Mouse (Mus musculus) adrenal gland (tissue): Measurements from ENCODE around the gene Tmem238l.

ENCODE experiments used
- intact Hi-C: fragments of 180-260 bp; cut with DNase I; formaldehyde crosslinking; loops from one replicate; pipeline ENCODE4 v1.15.1; 2025

Gene Tmem238l

DNA sequence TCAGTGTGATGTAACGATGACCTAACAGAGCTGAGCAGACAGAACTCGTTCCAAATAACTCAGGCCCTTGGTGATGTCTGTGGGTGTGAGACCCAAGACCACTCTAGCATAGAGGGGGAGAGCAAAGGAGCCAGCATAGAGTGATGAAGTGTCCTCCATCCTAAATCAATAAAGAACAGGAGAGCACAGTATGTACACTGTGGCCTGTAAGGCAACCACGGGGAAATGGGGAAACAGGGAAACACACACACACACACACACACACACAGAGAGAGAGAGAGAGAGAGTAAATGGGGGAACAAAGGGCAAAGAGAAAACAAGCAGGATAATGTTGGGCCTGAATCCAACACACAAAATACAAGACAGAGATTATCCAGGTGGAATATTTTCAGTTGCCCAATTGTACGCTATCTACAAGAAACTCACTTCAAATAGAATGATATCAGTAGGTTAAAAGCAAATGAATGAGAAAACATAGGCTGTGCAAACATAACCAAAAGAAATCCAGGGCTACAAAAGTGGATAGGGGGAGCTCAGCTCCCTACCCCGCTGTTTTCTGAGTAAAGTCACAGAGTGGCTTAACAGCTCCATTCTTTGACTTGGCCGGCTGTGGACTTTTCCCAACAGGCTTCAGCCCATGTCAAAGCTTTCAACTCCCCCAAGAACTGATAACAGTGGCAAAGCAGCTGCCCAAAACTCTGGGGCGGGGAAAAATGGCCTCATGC is 19.3 kb downstream of the Tmem238l start:
- intact Hi-C loops, result no loop called here

DNA sequence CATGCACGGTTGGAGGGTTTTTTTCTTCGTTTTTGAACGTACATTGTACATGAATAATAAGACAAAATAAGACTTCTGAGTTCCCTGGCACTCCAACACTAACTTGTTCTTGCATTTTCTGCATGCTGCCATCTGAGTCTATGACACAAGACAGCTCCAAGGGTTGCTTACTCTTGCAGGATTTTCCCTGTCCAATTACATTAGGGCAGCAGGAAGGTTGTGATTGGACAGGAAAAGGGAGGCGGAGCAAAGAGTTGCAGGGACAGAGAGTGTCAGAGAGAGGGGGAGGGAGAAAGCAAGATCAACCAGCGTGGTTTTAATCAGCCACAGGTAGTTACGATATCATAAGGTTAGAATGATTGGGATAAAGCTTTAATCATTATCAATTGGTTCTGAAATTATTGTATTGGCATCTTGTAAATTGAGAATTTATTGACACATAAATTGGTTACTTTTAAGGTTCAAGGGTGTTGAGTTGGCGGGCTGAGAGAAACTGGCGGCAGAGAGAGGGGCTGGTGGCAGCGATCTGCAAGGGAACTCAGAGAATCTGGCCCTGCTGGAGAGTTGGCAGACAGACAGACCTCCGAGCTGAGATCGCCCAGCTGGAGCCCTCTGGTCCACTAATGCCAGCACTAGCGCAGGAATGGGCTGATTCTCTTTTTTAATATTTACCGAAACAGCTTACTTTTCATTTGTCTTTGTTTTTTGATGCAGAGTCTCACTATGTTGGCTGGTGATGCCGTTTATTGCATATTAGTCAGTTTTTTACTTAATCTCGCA is 25.1 kb downstream of the Tmem238l start:
- intact Hi-C loops, result no loop called here

DNA sequence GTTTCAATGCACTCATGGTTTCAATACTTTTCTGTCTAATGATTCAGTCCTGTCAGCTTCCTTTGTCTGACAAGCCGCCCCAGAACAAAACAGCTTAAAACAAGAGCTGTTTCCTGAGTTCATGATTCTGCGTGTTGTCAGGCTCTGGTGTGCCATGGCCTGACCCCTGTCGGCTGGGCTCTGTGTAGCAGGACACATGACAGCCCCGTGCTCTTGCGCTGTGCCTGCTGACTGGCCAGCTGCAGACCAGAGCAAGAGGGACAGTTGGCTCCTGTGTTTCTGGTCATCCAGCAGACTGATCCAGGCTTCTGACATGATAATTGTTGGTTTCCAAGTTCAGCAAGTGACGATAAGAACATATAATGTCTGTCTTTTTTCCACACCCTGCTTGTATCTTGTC is 26.4 kb downstream of the Tmem238l start:
- intact Hi-C loops, result no loop called here

DNA sequence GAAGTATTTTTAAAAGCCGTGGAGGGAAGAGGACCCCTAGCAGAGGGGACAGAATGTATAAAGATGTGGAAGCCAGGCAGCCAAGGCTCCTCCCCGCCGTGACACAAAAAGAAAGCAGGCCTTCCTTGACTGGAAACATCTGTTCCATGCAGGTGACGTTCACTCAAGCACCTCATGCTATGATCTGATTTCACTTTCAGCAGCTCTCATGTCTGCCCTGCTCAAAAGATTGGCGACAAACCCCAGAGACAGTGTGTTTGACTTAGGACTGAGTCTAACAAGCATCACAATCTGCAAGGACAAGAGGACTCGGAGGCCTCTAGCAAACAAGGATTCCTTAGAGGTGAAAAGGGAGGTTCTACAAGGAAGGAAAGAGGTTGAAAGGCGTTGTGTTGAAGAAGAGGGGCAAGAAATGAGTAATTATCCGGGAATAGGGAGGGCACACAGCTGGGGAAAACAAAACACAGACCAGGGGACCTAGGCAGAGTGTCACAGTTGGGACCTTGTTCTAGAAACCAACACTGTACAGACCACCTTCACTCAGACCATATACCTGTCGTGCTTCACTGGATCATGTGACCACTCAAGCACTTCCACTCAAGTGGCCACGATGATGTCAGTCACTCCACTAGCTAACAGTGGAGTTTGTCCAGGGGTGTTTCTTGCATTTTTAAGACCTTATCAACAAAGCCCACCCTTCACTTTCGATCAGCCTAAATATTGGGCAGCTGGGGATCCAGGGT is 27.2 kb downstream of the Tmem238l start:
- intact Hi-C loops, result loop anchor here (2.0 kb wide), 2 partner anchors 69 to 77 kb away; no protein-coding TSS in a partner anchor

DNA sequence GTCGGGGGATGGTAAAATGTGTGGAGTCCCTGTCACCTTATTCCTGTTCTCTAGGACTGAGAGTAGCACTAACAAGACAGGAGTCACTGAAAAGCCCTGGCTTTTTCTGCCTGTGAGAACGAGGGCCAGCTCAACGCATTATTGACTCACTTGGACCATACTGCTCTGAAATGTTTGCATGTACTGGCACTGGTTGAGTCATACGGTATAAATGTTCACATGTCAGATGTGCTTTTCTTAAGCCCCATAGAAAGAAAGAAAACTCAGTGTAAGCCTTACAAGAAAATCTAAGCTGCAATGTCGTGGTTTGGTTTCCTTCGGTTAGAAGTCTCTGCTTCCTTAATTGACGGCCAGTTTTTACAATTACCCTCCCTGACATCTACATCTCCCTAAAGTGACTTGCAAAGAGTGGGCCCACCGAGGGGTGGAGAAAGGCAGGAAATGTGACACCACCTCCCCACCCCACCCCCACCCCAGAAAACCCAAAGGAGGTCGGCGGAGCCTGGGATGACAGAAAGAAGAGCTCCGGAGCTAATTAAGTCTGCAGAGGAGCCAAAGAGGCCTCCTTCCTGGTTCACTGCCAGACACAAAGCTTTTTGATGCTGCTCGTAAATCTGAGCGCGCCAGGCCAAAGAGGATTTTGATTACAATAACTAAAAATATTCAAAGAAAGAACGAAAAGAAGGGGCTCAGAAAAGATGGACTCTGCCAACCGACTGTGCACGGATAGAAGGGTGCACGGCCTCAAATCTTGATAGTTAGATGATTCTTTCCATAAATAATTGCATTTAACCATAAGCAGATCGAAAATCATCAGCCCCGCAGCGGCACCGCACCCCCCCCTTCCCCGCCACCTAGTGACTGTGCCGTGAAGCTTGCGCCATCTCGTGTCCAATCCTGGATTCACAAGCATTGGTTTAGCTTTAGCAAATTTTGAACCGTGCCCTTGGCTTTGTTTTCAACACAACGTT is 28.0 kb downstream of the Tmem238l start:
- intact Hi-C loops, result loop anchor here (2.0 to 5.0 kb wide), 3 partner anchors 38 to 78 kb away; no protein-coding TSS in a partner anchor

DNA sequence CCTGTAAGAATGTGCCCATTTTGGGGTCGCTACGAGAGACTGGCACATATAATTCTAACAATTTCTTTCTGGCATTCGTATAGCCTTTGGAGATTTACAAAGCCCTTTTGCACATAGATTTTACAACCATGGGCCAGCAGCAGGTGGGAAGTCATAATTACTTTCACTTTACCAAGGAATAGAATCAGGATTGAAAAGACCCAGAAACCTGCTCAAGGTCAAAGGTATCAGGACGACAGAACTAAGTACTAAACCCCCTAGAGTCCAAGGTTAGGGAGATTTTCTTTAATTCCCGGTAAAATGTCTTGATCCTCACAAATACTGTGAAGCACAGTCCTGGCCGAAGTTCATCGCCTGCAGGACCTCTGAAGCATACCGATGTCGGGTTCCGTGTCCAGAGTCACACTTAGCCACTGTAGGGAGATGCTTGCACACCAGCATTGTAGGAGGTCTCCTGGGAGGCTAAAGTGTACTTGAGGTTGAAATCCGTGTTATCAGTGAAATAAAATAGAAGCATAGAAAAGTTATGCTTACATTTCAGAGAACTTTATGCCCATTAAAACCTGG is 28.8 kb downstream of the Tmem238l start:
- intact Hi-C loops, result loop anchor here (2.0 to 5.0 kb wide), 3 partner anchors 37 to 78 kb away; no protein-coding TSS in a partner anchor

DNA sequence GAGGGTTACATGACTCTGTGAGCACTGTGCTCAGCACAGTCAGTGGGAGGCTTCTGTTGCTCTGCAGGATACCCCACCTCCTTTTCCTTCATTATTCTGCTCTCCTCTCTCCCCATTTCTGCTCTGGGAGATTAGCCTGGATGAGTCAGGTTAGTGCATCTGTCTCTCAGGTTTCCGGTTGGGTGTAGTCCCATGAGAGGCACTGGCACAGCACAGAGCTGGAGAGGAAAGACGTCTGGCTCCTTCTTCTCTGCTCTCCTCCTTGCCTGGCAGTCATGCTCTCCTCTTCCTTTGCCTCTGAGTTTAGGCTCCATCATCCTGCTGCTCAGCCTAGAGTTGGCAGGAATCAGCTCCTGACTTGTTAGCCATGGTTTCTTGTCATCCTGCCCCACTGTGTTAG is 35.7 kb downstream of the Tmem238l start:
- intact Hi-C loops, result no loop called here

DNA sequence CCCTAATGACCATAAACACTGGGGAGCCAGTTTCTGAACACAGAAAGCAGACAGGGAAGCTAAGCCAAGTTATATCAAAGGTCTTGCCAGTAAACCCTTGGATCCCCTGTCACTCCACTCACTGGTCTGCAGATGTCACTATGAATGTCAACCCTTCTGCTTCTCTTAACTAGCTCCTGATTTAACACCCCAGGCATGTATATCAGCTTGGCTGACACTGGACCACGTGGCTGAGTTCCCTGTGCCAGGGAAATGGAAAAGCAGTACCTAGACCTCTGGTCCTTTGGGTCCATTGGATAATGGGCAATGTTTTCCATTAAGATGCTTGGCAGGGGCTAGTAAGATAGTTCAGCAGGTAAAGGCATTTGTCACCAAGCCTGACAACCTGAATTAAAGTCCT is 37.2 kb downstream of the Tmem238l start:
- intact Hi-C loops, result no loop called here

DNA sequence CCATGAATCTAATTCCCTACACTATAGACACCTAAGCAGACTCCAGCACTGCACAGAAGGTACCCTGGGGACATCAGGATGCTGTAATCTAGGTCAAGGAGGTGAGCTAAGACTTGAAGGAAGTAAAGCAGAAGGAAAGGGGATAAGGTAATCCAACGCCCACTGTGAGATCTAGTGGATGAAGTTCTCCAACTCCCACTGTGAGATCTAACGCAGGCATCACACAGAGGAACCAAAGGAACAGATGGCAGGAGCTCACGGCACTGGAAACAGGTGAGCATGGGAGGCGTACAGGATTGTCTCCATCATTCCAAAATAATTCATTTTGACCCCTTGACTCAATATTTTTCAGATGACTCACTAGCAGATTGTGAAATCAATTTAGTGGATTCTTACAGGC is 40.0 kb downstream of the Tmem238l start:
- intact Hi-C loops, result no loop called here

DNA sequence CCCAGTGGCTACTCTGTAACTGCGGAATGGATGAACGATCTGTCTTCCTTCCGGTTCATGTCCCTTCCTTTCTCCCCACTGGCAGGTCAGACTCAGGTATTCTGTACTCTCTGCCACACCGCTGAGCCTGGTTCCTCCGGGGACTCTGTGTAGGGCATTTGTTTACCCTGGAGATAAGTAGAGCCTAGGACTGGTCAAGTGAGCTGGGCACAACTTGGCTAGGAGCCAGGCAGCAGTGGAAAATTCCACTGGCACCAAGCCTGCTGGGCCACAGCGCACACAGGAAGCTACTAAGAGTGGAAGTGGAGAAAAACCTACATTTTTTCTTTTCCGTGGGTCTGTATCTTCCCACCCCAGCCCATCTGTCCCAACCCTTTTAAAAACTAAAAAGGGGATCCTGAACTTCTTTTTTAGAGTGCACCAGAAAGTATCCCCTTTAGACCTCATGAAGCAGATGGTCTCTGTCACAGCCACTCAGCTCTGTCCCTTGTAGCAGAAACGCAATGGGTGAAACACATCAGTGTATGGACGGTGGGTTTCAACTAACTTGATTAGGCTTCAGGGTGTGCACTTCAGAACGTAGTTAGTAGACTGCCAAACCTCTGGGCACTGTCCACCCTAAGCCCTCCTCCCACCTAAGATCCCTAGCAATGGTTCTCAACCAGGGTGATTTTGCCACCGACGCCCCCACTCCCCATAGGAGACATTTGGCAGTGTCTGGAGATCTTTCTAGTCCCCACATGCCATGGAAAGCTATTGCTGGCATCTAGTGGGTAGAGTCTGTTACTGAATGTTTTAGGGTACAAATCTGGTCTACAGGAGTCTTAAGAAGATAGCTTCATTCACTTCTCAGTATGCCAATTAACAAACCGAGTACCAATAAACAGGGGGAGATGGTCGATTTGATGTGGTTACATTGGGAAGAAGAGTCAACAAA is 42.3 kb downstream of the Tmem238l start:
- intact Hi-C loops, result no loop called here

DNA sequence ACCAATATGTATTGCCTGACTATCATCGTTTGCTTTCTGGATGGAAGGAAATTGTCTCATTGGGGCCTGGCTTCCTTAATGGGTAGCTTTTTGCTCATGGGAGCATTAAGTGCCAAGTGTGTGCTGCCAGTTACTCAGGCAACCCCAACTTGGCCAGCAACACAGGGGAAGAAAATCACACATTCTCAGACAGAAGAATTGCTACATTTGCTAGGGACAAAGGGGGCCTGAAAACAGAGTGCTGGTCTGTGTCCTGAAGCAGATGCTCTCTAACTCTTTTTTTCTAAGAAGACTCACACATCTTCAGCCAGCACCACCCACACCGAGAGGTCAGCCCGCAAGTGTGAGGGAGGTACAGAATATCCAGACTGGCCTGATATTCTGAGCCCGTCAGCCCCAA is 44.2 kb downstream of the Tmem238l start:
- intact Hi-C loops, result no loop called here

DNA sequence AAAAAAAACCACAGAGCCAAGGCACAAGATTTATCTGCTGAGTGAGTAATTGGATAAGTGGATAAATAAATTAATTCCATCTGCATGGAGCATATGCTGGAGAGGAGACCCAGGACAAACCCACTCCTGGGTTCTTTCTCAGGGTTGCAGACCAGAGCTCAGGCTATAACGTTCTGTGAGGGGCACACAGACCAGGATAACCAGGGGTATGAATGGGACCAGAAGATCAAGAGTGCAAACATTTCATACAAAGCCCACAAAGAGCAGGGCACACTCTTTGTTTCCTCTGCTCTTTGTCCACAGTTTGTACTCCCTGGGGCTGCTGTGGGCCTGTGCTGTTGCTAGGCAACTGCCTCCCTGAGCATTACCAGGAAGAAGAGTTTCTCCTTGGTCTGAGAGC is 45.3 kb downstream of the Tmem238l start:
- intact Hi-C loops, result no loop called here

DNA sequence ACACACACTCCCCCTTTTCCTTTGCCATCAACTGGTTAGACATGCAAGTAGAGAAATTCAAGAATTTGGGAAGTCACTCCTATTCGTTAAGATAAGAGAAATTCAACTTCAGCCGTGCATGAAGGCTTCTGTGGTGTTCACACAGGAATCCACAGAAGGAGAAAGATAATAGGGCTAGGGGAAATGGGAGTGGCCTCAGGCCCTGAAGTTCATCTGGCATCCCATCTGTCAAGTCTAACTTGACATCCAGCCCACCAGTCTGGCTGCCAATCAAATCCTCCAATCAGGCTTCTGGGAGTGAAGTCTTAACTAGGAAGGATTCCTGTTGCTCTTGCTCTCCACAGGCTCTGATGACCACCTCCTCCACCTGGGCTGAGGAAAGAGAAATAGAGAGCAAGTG is 46.5 kb downstream of the Tmem238l start:
- intact Hi-C loops, result no loop called here

DNA sequence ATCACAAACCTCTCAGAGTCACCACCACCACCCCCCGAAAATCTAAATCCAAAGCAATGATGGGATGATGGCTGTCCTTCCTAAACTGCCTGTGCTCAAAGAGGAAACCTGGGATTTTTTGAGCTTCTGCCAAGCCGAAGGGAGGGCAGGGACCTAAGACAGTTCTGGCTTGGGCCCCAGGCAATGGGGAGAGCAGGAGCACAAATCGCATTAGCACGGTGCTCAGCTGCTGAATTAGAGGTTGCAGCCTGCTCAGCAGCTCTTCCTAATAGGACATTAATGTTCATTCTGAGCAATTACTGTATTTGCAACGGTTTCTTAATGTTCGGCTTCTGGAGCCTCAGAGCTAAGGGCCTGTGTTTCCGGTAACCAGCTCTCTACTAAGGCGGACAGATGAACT is 51.5 kb downstream of the Tmem238l start:
- intact Hi-C loops, result no loop called here

DNA sequence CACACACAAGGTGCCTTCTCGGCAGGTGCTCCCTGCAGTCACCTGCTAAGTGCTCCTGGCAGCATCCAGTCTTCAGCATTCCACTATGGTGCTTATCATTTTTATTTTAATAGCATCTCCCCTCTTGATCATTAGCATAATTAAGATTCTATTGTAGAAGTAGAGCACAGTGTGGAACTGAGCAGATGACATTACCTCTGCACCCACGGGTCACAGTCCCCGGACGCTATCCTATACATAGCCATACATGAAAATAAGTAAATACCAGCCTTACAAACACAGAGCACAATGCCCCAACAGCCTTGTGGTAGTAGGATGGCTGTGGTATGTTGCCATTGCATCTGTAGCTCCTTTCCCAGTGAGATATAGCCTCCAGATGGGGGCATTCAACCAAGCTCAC is 52.1 kb downstream of the Tmem238l start:
- intact Hi-C loops, result no loop called here

DNA sequence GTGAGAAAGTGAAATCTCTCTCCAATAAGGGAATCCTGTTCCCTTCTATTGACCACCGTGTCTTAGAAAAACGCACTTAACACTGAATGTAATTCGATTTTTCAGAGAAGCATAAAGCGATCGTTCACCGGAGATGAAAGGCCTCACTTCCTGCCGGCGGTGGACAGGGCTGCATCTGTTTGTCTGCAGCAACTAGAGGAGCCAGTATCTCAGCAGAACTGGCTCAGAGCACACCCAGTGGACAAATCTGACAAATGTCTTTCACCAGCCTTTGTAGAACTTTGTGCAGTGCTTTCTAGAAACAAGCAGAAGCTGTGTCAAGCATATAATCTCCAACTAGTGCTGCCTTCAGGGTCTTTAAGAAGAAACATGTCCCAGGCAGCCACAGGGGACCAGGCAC is 54.0 kb downstream of the Tmem238l start:
- intact Hi-C loops, result no loop called here

DNA sequence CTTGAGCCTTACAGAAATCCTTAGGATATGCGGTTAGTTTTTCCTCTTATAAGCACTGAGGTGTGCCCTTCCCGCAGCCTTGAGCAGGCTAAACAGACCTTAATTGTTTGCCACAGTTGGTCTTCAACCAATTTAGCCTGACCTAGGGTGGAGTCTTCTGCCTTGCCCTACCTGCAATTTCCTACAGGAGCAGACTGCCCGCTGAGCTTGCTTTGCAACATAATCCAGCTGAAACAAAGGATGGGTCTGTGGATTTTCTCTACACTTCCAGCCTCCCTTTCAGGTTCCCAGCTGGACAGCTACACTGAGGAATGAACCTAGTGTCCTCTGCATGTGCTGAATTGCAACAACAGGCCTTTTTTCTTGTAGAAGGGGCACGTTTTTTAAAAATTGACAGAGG is 55.2 kb downstream of the Tmem238l start:
- intact Hi-C loops, result no loop called here
